Mouse (Mus musculus): ENCODE results near the gene Eif3m.
"Not testable (repeated sequence)": the region's sequence is repeated elsewhere in the genome, so short reads cannot be mapped to it uniquely, and the experiment has no call there.

GRCm38 (mm10) chr2:105025610-105026009 is 8.7 kb upstream of the Eif3m start:
- not testable (repeated sequence) for TF ChIP-seq POLR2A (IDR thresholded peaks at IDR 0.05; ENCODE audit: borderline replicate concordance, insufficient read depth, low read length); CTCF (IDR thresholded peaks at IDR 0.05; ENCODE audit: borderline replicate concordance, insufficient read depth, low read depth, low read length)

Measured in cerebellum, adult 2 months (tissue).